ENCODE assay signal across 14 mouse cellular contexts in the genomic region with DNA sequence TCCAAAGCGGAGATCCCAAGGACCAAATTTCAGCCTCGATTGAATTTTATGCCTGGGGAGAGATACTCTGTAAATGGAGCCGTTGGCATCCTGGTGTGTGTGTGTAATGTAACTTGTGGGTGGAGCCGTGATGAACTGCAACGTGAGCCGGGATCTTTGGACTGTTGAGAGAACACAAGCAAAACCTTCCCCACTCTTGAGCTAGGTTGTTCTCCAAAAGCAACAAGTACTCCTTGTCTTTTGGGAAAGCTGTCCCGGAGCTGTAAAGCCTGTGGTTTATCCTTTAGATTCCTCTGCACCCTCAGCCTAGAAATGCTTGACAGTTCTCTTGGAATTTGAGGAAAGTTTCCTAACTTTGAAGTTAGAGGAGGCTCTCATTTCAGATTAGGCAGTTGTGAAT.
DNase-seq lines count a peak whose midpoint lies in the region; ATAC-seq and TF ChIP-seq lines count a peak whose summit lies in the region.
"Had no signal": no experiment of that assay in that cellular context is flagged by ENCODE, and none has a peak within 500 bp of the region (broad histone marks: within the 10 kb centered on the region; RNA-seq: fewer than 3 reads in every experiment).

No protein-coding gene starts in this region.

- H3K4me1 ChIP-seq in lung, embryonic 14.5 days (ENCODE audit: insufficient read depth) = peaks cover 23% of the 10 kb centered on the region; the same call in 1 of the 2 replicates
- H3K4me1 ChIP-seq in embryonic fibroblast, embryonic 13.5 days (ENCODE audit: control insufficient read depth, insufficient read depth, low read length) = peaks cover 9% of the 10 kb centered on the region
- H3K4me1 ChIP-seq in forebrain, embryonic 14.5 days (ENCODE audit: control insufficient read depth, insufficient read depth, low read length) = peaks cover 8% of the 10 kb centered on the region

- no peak overlapping the region for H3K27ac ChIP-seq in lung, embryonic 14.5 days (ENCODE audit: low read depth)
- peak overlapping the region; percentile 1; the same call in 1 of the 2 replicates for H3K27ac ChIP-seq in embryonic fibroblast, embryonic 13.5 days (ENCODE audit: insufficient read depth, low read length)
- no peak overlapping the region for H3K27ac ChIP-seq in forebrain, embryonic 14.5 days (ENCODE audit: low read depth, low read length)
- H3K27ac ChIP-seq: forebrain, embryonic 12.5 days; hindbrain, postnatal 0 days; limb, embryonic 12.5 days; midbrain, embryonic 15.5 days had no signal

- no peak for TF ChIP-seq POLR2A in embryonic fibroblast, embryonic 13.5 days (IDR thresholded peaks at IDR 0.05; ENCODE audit: low read depth, low read length)

- H3K9ac ChIP-seq in lung, embryonic 14.5 days = no peak overlapping the region
- H3K9ac ChIP-seq in forebrain, embryonic 14.5 days (ENCODE audit: low read length) = no peak overlapping the region
- H3K9ac ChIP-seq: forebrain, embryonic 12.5 days; limb, embryonic 12.5 days; midbrain, embryonic 15.5 days had no signal

- no peak overlapping the region for H3K4me2 ChIP-seq in lung, embryonic 14.5 days
- no peak overlapping the region for H3K4me2 ChIP-seq in forebrain, embryonic 14.5 days (ENCODE audit: low read length)
- H3K4me2 ChIP-seq: forebrain, embryonic 12.5 days; limb, embryonic 12.5 days; midbrain, embryonic 15.5 days had no signal

- H3K4me3 ChIP-seq in lung, embryonic 14.5 days (ENCODE audit: low read depth, low read length) = no peak overlapping the region
- H3K4me3 ChIP-seq in embryonic fibroblast, embryonic 13.5 days (ENCODE audit: insufficient read depth, low read length) = no peak overlapping the region
- no peak overlapping the region for H3K4me3 ChIP-seq in forebrain, embryonic 14.5 days (ENCODE audit: low read depth, low read length)
- H3K4me3 ChIP-seq: forebrain, embryonic 12.5 days; limb, embryonic 12.5 days; midbrain, embryonic 15.5 days had no signal

- peak; percentile 90 for DNase-seq in heart, adult 11 months
- DNase-seq in heart, postnatal 4 days = no peak
- DNase-seq in lung, embryonic 14.5 days = peak; percentile 30
- no peak for DNase-seq in lung, postnatal 10 days
- peak; percentile 71 for DNase-seq in skeletal muscle tissue, adult 2 months (ENCODE audit: low read depth, low spot score)
- DNase-seq in forebrain, embryonic 14.5 days (ENCODE audit: low spot score) = no peak
- DNase-seq in layer of hippocampus, adult 9-11 months = no peak
- DNase-seq: cerebellum, postnatal 10 days; heart, postnatal 14 days had no signal

- 35% methylated on average over 7 of the region's 7 CpGs for WGBS in lung, embryonic 14.5 days
- 72% methylated on average over 7 of the region's 7 CpGs for WGBS in forebrain, embryonic 14.5 days

- H3K27me3 ChIP-seq in lung, embryonic 14.5 days (ENCODE audit: insufficient read depth, low read length) = no peaks in the 10 kb centered on the region
- H3K27me3 ChIP-seq in forebrain, embryonic 14.5 days (replicated peaks; ENCODE audit: control insufficient read depth, insufficient read depth, low read length) = no peaks in the 10 kb centered on the region
- H3K27me3 ChIP-seq: forebrain, embryonic 12.5 days; midbrain, embryonic 15.5 days had no signal

- H3K9me3 ChIP-seq in lung, embryonic 14.5 days (ENCODE audit: low read depth, low read length) = no peaks in the 10 kb centered on the region
- no peaks in the 10 kb centered on the region for H3K9me3 ChIP-seq in forebrain, embryonic 14.5 days (replicated peaks; ENCODE audit: control insufficient read depth, low read length)
- H3K9me3 ChIP-seq: forebrain, embryonic 12.5 days; limb, embryonic 12.5 days; midbrain, embryonic 15.5 days had no signal

- no peak for ATAC-seq in lung, embryonic 14.5 days (ENCODE audit: insufficient read depth)
- ATAC-seq in forebrain, embryonic 14.5 days = no peak
- ATAC-seq: hindbrain, postnatal 0 days; midbrain, embryonic 15.5 days had no signal

- TF ChIP-seq CTCF in lung, embryonic 14.5 days (IDR thresholded peaks at IDR 0.05; ENCODE audit: low read depth) = no peak
- no peak for TF ChIP-seq CTCF in embryonic fibroblast, embryonic 13.5 days (IDR thresholded peaks at IDR 0.05; ENCODE audit: borderline replicate concordance, insufficient read depth, low read length)

- H3K36me3 ChIP-seq in lung, embryonic 14.5 days (ENCODE audit: insufficient read depth) = no peaks in the 10 kb centered on the region
- no peaks in the 10 kb centered on the region for H3K36me3 ChIP-seq in forebrain, embryonic 14.5 days (ENCODE audit: control insufficient read depth, insufficient read depth, low read length)
- H3K36me3 ChIP-seq: forebrain, embryonic 12.5 days; limb, embryonic 12.5 days; midbrain, embryonic 15.5 days had no signal

Comparison
In these comparisons a context has a peak if more than half of its experiments do, and no peak if none do; other contexts are left out.
1. DNase-seq: peak in heart, adult 11 months (single experiment), lung, embryonic 14.5 days (single experiment) and skeletal muscle tissue, adult 2 months (single experiment); none in heart, postnatal 4 days (single experiment), lung, postnatal 10 days (single experiment), forebrain, embryonic 14.5 days (single experiment) and layer of hippocampus, adult 9-11 months (single experiment).